Mouse (Mus musculus) liver, embryonic 14.5 days (tissue): ENCODE measurements at regions not wholly inside any gene's neighbourhood (a gene's known extent, or its start where the extent isn't known, plus 50 kb on each side); places are given as distances from the start of the nearest gene placed in this dataset.

ENCODE experiments used
- ATAC-seq: fragments of 200-750 bp; cut with Nextera tagmentation; 2 replicates; pipeline ENCODE4 v1.8.0; 2017; ENCODE audit warnings: moderate number of reproducible peaks, mild to moderate bottlenecking, moderate library complexity; ENCODE audit not compliant: insufficient read depth
- DNase-seq, 3 experiments: peaks; one replicate each; pipeline ENCODE4 v3.0.0-alpha.2; 2012 to 2013; ENCODE audit warnings: low read depth in 3 of 3, low spot score in 3 of 3
- H3K27ac ChIP-seq: fragments of 300-500 bp; sonication (generic); 2 replicates; pipeline ENCODE4 v1.5.1; 2014; ENCODE audit warnings: moderate library complexity, mild to moderate bottlenecking, control low read depth, inconsistent platforms
- H3K27me3 ChIP-seq: fragments of 300-500 bp; sonication (generic); 2 replicates; pipeline ENCODE4 v1.6.1; 2014; ENCODE audit warnings: mild to moderate bottlenecking, low read length, moderate library complexity; ENCODE audit not compliant: control insufficient read depth, insufficient read depth
- H3K36me3 ChIP-seq: fragments of 300-500 bp; sonication (generic); replicated peaks from 2 replicates; pipeline ENCODE4 v1.6.1; 2014; ENCODE audit warnings: low read depth; ENCODE audit not compliant: control insufficient read depth, insufficient read depth
- H3K4me1 ChIP-seq, 2 experiments: fragments of 200-500 bp in 1 of 2; fragments of 300-500 bp in 1 of 2; sonication (generic) in 1 of 2; replicated peaks; 2 replicates each; pipeline ENCODE4 v1.6.1; 2012 to 2014; ENCODE audit warnings: antibody characterized with exemption in 1 of 2, inconsistent platforms in 1 of 2, low read length in 1 of 2; ENCODE audit not compliant: control insufficient read depth in 2 of 2, insufficient read depth in 2 of 2
- H3K4me2 ChIP-seq: fragments of 300-500 bp; sonication (generic); 2 replicates; pipeline ENCODE4 v1.6.1; 2014; ENCODE audit warnings: low read depth, mild to moderate bottlenecking, control low read depth, moderate library complexity
- H3K4me3 ChIP-seq, 2 experiments: fragments of 200-500 bp in 1 of 2; fragments of 300-500 bp in 1 of 2; sonication (generic) in 1 of 2; 2 replicates each; pipeline ENCODE4 v1.5.1; 2012 to 2014; ENCODE audit warnings: low read depth in 2 of 2, low read length in 2 of 2, mild to moderate bottlenecking in 2 of 2, control low read depth in 1 of 2, inconsistent platforms in 1 of 2, moderate library complexity in 1 of 2; ENCODE audit not compliant: insufficient read depth in 1 of 2
- H3K9ac ChIP-seq: fragments of 300-500 bp; sonication (generic); replicated peaks from 2 replicates; pipeline ENCODE4 v1.6.1; 2014; ENCODE audit warnings: mild to moderate bottlenecking, control low read depth, moderate library complexity
- H3K9me3 ChIP-seq: fragments of 300-500 bp; sonication (generic); 2 replicates; pipeline ENCODE4 v1.6.1; 2016; ENCODE audit warnings: low read length, mixed read lengths; ENCODE audit not compliant: control insufficient read depth
- CTCF ChIP-seq: IDR thresholded peaks from 2 replicates; pipeline ENCODE4 v1.5.1; 2016; ENCODE audit warnings: antibody characterized with exemption, low read depth, control low read depth
- EP300 ChIP-seq: IDR thresholded peaks from 2 replicates; pipeline ENCODE4 v1.6.1; 2016; ENCODE audit warnings: antibody characterized with exemption, low read depth
- WGBS: fragments of 180-500 bp; shearing (Covaris S2); extraction: QIAGEN DNeasy Blood & Tissue Kit; methylation state at CpG from one replicate; pipeline ENCODE4 v1.1.7; 2014; ENCODE audit not compliant: insufficient replicate concordance; 5-methylcytosine and 5-hydroxymethylcytosine counted together

DNA sequence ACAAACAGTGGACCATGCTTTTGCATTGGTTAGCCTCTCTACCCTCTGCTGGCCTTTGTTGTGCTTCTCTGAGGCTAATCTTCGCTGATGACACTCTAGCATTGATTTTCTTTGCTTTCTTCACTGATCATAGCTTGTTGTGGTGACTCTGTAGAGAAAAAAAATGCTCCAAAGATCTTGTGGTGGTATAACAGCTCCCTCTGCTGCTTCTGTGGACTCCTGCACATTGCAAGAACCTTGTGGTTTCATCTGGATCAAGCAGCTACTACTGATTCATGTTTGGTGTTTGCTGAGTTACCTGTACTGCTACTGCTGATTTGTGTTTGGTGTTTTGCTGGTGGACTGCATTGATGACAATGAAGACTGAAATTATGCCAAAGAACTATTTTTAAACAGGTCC, 74.7 kb upstream of the Gprin3 start:
- Histone ChIP-seq H3K9me3 (no peaks in the 10 kb centered on the region), H3K27me3 (no peaks in the 10 kb centered on the region), H3K4me3 (no peak overlapping the region), H3K4me1 (no peaks in the 10 kb centered on the region), H3K36me3 (no peaks in the 10 kb centered on the region), H3K9ac (no peak overlapping the region), H3K4me2 (no peak overlapping the region), H3K27ac (no peak overlapping the region)
- DNase-seq (no peak), ATAC-seq (no peak)
- TF ChIP-seq CTCF, result no peak
- no peak for TF ChIP-seq EP300
- WGBS, result 8% methylated on average over 1 of the region's 1 CpGs

DNA sequence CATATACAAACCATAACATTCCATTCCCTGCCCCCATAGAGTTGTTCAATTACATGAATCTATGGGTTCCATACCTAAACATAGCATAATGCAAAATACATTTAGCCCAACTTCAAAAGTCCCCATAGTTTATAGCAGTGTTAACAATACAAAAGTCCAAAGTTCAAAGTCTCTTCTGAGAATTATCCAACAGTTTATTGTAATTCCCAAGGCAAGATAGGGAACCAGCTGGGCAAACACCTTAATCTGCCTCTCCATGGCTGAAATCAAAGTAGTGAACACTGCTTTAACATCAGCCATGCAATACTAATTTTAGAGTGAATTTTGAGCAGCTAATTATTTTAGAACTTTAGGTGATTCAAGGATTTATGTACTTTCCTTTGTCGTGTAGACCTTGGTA, 72.7 kb upstream of the Gprin3 start:
- 28% methylated on average over 1 of the region's 1 CpGs for WGBS
- H3K4me1 ChIP-seq, result no peaks in the 10 kb centered on the region
- DNase-seq, result no peak
- H3K27ac ChIP-seq, result no peak overlapping the region
- no peaks in the 10 kb centered on the region for H3K36me3 ChIP-seq
- ATAC-seq, result no peak
- H3K4me2 ChIP-seq, result no peak overlapping the region
- H3K4me3 ChIP-seq, result no peak overlapping the region
- H3K9ac ChIP-seq, result no peak overlapping the region
- H3K9me3 ChIP-seq, result no peaks in the 10 kb centered on the region
- no peaks in the 10 kb centered on the region for H3K27me3 ChIP-seq
- no peak for TF ChIP-seq EP300
- TF ChIP-seq CTCF, result no peak

DNA sequence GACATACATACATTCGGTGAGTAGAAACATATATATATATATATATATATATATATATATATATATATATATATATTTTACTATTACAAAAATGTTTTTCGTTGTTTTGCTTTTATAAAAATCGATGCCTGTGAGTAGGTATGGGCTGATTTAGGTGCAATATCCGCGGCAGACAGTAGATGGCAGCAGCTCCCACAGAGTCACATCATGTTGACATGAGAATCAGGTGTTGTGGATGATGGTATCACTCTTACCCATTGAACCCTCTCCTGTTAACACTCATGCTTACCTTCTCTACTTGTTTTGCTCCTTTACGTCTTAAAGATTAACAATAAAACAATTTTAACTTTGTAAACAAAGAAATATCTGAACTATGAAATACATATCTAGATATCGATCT, 72.0 kb upstream of the Gprin3 start:
- DNase-seq (peak in 1 of 3 experiments; percentile 2), ATAC-seq (no peak)
- no peak overlapping the region for H3K27ac ChIP-seq
- no peak overlapping the region for H3K4me2 ChIP-seq
- H3K27me3 ChIP-seq, result no peaks in the 10 kb centered on the region
- no peaks in the 10 kb centered on the region for H3K4me1 ChIP-seq
- no peak overlapping the region for H3K4me3 ChIP-seq
- 25% methylated on average over 7 of the region's 7 CpGs for WGBS
- no peaks in the 10 kb centered on the region for H3K9me3 ChIP-seq
- TF ChIP-seq EP300, result no peak
- peak; percentile 71 for TF ChIP-seq CTCF
- H3K36me3 ChIP-seq, result no peaks in the 10 kb centered on the region
- H3K9ac ChIP-seq, result no peak overlapping the region

DNA sequence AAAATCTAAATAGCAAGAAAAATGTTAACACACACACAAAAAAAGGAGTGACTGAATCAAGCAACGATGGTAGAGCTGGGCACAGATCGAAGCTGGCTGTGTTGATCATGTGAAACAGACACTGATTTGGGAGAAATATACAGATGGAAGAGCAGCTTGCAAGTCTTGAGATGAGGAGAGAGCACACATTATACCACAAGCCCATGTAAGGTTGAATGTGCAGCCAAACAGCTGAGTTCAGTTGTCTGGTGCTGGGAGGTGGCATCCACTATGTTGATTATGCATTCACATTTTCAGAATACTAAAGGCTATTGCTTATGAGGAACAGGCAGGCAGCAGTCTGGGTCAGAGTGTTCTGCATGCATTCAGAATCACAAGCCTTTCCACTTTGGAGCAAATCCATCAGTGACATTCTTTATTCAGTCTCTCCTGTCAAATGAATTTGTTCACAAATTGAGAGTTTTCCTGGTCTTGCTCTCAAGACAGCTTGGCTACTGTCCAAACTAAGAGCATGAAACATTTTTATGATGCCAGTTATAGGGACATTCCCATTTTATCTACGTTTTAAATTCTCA, 63.0 kb upstream of the Gprin3 start:
- H3K4me2 ChIP-seq, result no peak overlapping the region
- no peaks in the 10 kb centered on the region for H3K27me3 ChIP-seq
- no peak overlapping the region for H3K27ac ChIP-seq
- no peaks in the 10 kb centered on the region for H3K36me3 ChIP-seq
- H3K9ac ChIP-seq, result no peak overlapping the region
- TF ChIP-seq EP300, result no peak
- no peak for TF ChIP-seq CTCF
- H3K4me1 ChIP-seq, result no peaks in the 10 kb centered on the region
- no peaks in the 10 kb centered on the region for H3K9me3 ChIP-seq
- H3K4me3 ChIP-seq, result no peak overlapping the region
- no peak for DNase-seq
- WGBS, result 38% methylated on average over 3 of the region's 3 CpGs
- ATAC-seq, result no peak

DNA sequence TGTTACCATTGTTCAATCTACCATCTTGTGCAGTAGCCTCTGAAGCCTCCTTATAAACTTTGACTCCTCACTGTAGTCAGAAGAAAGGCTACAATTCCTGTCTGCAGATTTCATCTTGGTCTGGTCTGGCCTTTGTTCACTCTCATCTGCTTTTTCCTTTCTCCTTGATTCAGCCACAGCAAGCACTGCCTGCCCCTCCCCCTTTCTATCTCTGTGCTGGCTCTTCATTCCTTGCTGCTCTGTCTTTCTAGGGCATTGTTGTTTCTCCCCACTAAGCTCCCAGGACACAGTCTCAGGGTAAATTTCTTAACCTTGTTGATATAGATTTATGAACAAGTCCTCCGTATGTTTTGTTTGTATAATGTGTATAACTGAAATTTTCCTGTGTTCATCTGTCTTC, 62.3 kb upstream of the Gprin3 start:
- no peak overlapping the region for H3K9ac ChIP-seq
- no peaks in the 10 kb centered on the region for H3K9me3 ChIP-seq
- no peak for DNase-seq
- H3K36me3 ChIP-seq, result no peaks in the 10 kb centered on the region
- 60% methylated on average over 1 of the region's 1 CpGs for WGBS
- no peak overlapping the region for H3K4me3 ChIP-seq
- no peak overlapping the region for H3K27ac ChIP-seq
- H3K4me2 ChIP-seq, result no peak overlapping the region
- H3K4me1 ChIP-seq, result no peaks in the 10 kb centered on the region
- ATAC-seq, result no peak
- TF ChIP-seq CTCF (no peak), EP300 (no peak)
- no peaks in the 10 kb centered on the region for H3K27me3 ChIP-seq
